Mouse (Mus musculus): ENCODE measurements around the gene Ces3b. TPM values are rescaled to one million over a fixed set of nuclear protein-coding genes. Genes with fewer than 3 reads are reported as not detected.
"Not testable (repeated sequence)": the region's sequence is repeated elsewhere in the genome, so short reads cannot be mapped to it uniquely, and the experiment has no call there.

The Ces3b gene
- total RNA-seq (2021) = 1.5 TPM in 1 of 2 replicates, not detected in the other
- long read RNA-seq, experiment 1 = 0 reads
- long read RNA-seq, experiment 2, partial matches to known transcripts = 0 of 1 reads
- long read RNA-seq, experiment 2, other reads (novel, unspliced or antisense) = 0 of 1 reads

DNA sequence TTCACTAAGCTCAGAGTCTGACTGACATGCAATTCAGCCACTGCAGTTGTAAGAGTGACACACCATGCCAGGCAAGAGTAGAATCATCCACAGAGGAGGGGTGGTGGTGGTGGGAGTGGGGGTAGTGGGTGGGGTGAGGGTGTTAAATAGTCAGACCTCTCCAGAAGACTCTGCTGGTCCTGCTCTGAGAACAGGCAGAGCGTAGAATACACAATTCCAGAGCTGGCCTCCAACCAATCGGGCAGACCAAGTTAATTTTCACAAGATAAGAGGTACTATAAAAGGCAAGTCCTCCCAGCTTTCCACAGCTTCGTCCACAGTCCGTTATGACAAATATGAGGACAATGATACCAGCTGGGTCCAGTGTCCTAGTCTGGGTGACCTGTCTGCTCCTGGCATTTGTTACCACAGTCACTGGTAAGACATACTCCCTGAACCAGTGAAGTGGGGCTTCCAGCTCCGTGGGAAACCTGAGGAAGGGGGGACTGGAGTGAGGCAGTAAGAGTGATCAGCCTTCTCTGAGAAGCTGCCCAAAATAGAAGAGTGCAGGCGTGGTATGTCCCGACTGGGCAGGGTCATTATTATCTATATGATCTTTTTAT lies at the start of gene Ces3b:
Gene Ces3b (plus strand): TSS at position 305 of the 602 bp plus-strand sequence.
- no peak for DNase-seq

DNA sequence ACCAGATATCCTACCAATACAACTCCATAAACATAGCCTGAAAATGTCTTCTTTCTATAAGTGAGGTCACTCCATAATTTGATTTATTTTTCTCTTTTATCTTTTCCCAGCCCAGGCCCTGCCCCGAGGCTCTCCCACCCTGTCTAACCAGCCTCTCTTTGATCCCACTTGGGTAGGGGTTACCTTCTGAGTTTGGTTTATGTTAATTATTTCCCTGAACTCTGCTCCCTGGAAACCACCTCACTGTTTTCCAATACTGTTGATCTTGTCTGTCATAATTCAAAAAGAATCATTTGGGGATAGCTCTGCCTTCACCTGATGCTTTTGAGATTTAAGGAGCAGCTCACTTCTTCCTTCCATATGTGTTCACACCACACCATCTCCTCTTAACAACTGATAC lies 40.0 kb upstream of the Ces3b start:
- no peak for DNase-seq

DNA sequence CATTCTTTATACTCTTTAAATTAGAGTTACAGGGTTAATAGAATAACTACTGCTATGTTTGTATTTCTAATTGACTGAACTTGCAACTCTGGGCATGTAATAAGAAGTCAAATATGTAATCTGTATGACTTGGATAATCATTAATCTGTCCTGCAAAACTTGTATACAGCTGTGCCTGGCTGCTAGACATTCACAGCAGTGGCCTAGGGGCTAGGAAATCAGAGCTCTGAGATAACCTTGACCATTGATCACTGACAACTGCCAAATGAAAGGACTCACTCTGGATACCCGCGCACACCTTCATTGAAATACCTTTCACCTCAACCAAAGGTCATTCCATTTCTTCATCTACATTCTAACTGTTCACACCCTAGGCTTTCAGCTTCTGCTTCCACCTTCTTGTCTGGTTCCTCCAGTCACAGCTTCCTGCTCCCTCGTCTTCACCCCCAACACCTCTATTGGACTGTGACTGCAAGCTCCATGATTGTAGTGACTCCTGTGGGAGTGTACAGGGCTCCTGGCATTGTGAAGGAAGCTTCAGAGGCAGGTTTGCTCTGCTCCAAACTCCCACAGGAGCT lies 37.6 kb upstream of the Ces3b start:
- DNase-seq = no peak

DNA sequence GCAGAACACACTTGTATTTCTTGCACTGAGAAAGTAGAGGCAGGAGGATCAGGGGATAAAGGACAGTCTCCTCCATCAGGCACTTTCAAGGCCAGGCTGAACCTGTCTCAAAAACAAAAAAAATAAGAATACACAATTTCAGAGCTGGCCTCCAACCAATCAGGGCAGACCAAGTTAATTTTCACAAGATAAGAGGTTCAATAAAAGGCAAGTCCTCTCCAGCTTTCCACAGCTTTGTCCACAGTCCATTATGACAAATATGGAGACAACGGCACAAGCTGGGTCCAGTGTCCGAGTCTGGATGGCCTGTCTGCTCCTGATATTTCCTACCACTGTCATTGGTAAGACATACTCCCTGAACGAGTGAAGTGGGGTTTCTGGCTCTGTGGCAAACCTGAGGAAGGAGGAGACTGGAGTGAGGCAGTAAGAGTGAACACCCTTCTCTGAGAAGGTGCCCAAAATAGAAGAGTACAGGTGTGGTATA lies 35.1 kb upstream of the Ces3b start, which contains the start of gene Ces3a:
Gene Ces3a (plus strand): TSS at position 231 of the 484 bp plus-strand sequence.
- DNase-seq = no peak

DNA sequence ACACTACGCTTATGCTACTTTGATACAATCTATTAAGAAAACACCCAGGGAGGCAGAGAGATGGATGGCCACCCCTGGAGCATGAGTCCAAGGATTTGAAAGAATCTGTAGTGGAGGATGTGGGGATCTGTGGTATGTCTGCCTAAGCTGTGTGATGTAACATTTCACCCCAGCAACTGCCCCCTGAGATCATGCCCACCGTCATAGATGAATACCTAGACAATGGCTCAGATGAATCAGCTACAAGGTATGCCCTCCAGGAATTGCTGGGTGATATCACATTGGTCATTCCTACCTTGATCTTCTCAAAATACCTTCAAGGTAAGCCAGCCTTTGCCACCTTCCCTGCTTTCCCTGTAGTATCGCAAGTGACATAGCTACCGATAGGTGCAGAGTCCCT lies 27.3 kb upstream of the Ces3b start:
- no peak for DNase-seq

DNA sequence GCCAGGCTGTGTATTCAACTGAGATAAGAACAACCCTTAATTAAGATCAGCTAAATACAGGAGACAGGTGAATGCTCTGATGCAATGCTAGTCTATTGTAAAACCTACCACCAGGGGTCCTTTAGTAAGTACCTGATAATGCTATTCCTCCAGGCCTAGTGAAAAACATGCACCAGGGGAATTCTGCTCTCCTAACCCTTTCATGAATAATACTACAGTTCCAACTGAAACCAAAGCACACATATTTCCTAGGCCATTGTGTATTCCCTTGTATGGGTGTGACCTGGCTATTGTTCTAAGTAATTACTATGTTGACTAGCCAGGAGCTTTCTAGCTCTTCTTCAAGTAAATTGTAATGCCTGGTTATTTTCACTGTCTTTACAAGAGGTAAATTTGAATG lies 23.5 kb upstream of the Ces3b start:
- no peak for DNase-seq

DNA sequence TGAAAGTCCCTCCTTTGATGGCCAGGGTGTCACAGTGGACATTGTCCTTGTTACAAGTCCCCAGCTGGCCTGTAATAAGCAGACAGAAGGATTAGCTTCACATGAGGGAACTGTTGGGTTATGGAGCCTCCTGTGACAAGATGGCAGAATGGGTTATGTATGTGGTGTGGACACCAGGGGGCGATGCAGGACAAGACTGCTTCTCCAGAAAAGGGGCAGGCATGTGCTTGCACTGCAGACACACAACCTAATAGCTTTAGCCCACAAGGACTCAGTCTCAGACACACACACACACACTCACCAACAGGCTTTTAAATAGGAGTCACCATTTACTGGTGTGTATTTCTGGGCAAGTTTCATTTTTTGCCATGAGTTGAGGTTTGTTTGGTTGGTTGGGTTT lies 16.8 kb upstream of the Ces3b start:
- peak; percentile 67 for DNase-seq

DNA sequence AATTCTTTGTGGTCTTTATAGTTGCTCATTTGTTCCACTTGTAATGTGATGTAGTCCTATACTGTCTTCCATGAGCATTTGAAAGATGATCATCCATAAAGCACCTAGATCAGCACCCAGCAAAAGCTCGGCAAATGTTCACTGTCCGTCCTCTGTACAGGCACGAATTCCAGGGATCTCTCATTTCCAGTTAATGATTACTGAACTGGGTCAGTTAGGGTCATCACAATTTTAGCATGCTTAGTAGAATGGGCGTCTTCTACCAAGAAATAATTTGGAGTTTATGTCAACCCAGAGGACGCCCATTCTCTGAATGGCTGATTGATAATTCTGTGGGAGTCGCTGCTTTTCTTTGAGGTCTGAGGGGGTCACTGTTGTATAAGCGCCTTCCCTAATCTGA lies 15.6 kb upstream of the Ces3b start:
- DNase-seq = not testable (repeated sequence)

DNA sequence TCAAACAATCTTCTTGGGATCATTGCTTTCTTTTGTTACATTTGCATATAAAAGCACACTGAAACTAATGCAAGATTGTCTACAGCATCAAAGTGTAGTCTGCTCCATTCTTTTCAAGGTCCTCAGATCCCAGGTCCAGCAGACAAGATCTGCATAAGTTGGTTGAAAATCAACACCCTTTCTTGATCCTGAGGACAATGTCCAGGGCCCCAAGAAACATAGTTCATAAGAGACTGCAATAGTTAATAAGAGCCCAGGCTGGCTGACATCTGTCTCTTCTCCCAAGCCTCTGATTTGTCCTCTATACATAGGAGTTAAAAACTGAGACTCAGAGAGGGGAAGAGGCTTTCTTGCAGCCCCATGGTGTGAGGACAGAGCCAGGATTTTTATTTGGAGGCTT lies 14.6 kb upstream of the Ces3b start:
- no peak for DNase-seq

DNA sequence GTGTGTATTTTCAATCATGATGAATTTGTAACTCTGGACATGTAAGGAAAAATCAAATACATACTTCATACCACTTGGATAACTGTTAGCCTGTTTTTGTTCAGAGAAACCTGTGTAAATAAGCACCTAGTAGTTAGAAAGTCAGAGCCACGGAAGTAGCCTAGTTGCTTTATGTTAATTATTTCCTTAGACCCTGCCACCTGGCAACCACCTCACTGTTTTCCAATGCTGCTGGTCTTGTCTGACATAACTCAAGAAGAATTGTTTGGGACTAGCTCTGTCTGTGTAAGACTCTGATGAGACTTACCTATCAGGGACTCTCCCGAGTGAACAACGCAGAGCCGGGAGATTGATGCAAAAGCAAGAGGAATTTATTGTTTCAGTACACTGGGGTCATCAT lies 7.0 kb upstream of the Ces3b start:
- no peak for DNase-seq

DNA sequence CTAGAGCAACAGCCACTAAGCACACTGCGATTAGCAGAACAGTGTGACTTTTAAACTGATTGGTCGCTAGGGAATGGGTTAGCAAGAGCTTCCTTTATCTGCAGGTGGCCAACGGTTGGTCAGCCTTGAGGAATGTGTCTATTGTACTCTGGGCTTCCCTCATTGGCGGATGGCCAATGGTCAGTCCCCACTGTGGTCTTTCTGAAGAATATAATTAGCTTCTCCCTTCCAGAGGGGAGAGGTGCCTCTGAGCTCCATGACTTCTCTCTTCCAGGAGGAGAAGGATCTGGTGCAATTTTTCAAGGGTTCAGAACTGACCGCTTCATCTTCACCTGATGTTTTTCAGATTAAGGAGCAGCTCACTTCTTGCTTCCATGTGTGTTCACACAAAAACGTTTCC lies 6.5 kb upstream of the Ces3b start:
- DNase-seq = no peak

DNA sequence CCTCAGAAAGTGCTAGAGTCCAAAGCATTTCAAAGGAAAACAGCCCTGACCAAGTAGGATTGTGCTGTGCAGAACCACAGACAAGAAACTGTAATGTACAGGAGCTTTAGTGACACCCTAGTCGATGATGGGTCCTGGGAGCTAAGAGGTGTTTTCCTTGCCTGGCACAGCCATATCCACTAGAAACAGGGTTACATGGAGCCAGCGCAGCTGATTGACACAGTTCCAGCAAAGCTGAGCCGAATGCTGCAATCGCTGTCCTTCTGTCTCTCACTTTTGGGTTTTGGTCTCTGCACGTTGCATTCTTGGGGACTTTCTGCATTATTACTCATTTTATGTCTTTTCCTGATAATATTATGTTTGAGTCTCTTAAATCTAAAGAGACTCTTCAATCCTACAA lies 5.0 kb upstream of the Ces3b start:
- DNase-seq = no peak

DNA sequence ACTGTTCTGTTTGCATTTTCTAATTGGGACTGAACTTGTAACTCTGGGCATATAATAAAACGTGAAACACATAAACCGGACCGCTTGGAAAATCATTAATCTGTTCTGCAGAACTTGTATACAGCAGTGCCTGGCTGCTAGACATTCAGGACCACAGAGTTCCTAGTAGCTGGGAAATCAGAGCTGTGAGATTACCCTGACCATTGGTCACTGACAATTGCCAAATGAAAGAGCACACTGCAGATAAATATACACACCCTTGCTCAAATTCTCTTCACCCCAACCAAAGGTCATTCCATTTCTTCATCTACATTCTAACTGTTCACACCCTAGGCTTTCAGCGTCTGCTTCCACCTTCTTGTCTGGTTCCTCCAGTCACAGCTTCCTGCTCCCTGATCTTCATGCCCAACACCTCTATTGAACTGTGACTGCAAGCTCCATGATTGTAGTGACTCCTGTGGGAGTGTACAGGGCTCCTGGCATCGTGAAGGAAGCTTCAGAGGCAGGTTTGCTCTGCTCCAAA lies 2.7 kb upstream of the Ces3b start:
- no peak for DNase-seq

DNA sequence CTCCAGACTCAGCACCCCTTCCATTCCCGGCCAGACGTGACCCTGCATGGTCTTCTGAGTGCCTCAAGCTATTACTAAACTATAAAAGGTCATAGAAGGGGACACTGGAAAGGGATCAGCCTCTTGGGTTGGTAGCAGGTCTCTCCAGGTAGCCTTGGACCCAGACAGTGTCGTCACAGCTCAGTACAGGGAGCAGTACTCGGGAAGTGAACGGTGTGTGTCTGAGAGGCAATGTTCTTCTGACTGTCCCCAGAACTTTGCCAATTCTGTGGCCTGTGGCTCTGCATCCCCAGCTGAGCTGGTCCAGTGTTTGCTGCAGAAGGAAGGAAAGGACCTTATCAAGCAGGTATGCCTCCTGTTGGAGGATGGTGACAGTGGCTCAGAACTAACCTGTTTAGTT lies 4.6 kb downstream of the Ces3b start:
- not testable (repeated sequence) for DNase-seq

DNA sequence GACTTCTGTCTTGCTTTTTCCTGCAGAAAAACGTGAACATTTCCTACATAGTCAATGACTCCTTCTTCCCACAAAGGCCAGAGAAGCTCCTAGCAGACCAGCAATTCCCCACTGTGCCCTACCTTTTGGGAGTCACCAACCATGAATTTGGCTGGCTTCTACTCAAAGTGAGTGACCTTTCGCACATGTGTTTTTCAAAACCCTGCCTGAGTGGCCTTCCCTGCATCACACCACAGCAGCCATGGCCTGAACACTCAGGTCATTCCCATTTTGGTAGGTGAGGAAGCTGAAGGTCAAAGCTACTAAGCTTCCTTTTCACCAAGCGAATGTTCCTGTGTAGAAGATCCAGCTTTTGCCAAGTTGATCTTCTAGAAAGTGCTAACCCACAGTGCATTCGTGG lies 5.0 kb downstream of the Ces3b start:
- no peak for DNase-seq

DNA sequence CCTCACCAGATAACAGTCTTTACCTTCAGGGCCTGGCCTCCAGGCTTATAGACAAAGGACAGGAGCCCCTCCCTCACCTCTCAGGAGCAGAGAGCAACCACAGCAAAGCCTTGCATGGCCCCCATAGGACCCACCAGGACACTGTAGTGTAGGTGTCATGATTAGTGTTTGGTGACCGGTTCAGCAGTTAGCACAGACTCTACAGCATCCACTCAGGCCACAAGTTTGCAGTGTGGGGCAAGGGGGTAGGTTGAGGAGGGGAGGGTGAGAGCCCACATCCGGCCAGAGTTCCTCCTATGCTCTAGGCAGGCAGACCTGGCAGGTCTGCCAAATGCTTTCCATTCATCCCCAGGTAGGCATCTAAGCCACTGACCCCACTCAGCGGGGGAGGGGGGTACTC lies 10.4 kb downstream of the Ces3b start:
- no peak for DNase-seq

DNA sequence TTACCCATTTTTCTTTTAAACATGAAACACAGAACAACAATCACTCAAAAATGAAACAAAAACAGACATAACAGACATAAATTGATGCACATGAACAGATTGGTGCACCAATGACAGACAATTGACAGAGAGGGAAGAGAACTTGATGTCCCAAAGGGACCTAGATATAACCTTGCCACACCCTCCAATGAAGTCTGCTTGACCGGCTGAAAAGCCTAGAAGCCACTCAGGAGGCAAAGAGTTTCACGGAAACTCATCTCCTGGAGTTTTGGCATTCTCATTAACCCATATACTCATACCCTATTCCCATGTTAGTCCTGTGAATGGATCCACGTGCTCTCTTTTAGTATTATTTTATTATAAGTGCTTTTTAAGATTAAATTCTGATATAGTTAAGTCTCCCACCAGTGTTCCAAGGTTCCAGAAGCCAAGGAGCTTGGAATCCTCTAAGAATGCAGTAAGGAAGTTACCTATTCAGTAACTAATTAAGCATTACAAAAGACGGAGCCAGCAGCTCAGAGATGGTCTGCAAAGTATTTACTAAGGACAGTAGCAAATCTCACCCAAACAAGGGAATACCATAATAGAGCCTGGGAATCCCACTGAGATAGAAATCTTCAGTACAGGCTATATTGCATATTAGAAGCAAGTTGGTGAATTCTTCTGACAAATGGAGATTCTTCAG lies 18.7 kb downstream of the Ces3b start:
- DNase-seq = not testable (repeated sequence)

DNA sequence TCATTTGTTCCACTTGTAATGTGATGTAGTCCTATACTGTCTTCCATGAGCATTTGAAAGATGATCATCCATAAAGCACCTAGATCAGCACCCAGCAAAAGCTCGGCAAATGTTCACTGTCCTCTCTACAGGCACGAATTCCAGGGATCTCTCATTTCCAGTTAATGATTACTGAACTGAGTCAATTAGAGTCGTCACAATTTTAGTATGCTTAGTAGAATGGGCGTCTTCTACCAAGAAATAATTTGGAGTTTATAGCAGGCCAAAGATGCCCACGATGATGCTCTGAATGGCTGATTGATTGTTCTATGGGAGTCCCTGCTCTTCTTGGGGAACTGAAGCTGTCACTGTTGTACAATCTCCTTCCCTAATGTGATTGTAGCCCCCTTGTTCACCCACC lies 20.1 kb downstream of the Ces3b start:
- DNase-seq = not testable (repeated sequence)

DNA sequence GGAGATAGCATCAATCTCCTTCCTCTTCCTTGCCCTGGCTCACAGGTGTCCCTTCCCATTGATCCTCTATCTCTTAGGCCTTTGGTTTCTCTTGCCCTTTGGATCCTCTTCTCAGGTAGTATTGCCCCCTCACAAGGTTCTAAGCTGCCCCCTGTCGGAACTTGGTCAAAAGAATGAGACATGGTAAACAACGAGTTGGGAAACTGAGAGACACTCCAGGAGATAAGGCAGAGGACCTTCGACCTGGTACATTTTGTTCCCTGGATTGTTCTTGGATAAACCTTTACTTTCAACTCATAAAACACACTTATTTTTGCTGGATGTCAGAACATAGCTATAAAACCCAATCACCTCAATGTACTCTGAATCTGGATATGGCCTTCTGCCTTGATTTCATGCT lies 20.7 kb downstream of the Ces3b start:
- DNase-seq = no peak

DNA sequence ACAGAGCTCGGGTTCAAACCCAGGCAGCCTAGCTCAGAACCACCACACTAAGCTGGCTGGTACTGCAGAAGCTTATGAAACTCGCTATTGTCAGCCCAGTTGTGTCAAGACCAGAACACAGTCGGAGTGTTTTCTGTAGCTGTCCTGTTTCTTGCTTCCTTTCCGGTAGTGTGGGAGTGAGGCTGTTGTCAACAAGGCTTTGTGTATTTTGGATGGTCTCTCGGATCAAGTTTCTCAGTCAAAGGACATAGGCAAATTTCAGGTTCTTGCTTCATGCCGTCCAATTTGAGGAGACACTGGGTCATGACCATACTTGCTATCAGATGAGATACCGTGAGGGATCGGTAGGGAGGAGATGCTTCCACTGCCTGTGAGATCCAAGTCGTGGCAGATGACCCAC lies 46.3 kb downstream of the Ces3b start:
- no peak for DNase-seq

DNA sequence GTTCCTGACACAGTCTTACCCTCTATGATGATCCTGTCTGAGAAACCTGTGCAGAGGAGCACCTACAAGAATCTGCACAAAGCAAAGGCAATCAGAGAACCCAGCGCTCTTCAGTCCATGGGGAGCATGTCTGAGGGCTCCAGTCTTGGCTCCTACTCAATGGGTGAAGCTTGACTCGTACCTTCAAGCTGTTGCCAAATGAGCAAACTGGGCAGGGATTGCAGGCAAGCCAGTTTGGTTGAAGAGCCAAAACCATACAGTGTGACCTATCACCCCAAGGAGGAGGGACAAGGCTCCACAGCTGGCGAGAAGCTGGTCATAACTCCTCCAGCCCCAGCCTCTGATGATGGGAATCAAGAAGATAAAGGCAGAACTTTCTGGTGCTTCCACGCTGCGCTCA lies 48.0 kb downstream of the Ces3b start, which contains the start of gene Ces4a:
Gene Ces4a (plus strand): TSS at position 292 of the 400 bp plus-strand sequence.
- DNase-seq = no peak

DNA sequence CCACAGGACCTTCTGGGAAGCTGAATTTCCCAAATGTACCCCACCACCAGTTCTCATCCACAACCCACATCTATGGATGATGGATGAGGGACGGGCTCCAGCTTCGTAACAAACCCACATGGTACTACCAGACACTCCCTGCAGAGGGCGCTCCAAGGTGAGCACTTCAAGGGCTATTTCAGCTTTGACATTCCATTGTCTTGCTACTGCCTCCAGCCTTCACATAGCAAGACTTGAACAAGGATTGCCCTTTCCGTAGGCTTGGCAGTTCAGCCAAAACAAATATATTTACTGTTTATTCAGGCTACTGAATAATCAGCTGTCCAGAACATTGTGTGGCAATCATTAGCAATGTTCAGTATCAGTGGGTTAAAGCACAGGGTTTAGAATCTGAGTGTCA lies 54.9 kb downstream of the Ces3b start:
- DNase-seq = peak; percentile 90

DNA sequence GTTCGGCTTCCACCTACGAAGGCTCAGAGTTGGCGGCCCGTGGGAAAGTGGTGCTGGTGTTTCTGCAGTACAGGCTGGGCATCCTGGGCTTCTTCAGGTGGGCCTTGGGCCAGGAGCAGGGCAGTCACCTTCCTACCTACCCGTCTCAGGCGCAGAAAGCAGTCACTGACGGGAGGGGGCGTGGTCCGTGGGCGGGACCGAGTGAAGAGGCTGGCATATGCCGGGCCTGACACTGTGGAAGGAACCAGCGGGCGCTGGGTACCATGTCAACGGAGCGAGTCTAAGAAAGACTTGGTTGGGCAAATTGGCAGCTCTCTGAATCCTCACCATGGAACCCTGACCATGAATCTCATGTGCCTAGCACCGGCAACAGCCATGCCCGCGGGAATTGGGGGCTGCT lies 58.8 kb downstream of the Ces3b start:
- peak; percentile 24 for DNase-seq

Measured in adrenal gland, postnatal 14 days (tissue).